14 mouse cellular contexts compared by ENCODE assay signal in the genomic region with DNA sequence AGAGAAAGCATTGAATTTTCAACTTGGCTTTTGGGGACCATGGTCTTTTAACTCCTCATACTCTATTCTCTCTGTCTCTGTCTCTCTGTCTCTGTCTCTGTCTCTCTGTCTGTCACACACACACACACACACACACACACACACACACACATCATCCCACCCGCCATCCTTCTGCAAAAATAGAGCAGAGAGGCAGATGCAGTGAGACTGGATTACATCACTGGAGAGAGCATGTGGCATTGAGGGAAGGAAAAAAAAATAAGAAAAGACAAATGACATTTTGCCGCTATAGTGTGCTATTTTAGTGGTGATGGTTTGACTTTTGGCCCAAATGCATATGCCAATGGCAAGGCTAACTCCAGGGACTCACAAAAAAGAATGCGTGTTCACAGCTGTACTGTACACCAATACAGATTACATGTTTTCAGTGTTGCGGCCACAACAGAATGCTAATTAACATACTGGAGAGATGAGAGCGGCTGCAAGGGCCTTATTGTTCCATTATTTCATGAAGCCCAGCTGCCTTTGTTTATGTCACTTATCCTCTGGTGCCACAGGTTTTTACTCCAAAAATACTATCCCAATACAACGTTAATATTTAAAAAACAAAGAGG.
DNase-seq lines count a peak whose midpoint lies in the region; ATAC-seq and TF ChIP-seq lines count a peak whose summit lies in the region.
"Had no signal": no experiment of that assay in that cellular context is flagged by ENCODE, and none has a peak within 500 bp of the region (broad histone marks: within the 10 kb centered on the region; RNA-seq: fewer than 3 reads in every experiment).

No protein-coding gene starts in this region.

- DNase-seq in layer of hippocampus, adult 2 months (ENCODE audit: low spot score in 2 of 2) = peak in 1 of 2 experiments; percentile 32
- DNase-seq in layer of hippocampus, postnatal 25 days (ENCODE audit: extremely low spot score in 1 of 2, low spot score in 1 of 2) = no peak
- DNase-seq in midbrain, postnatal 0 days (ENCODE audit: low spot score) = no peak
- DNase-seq in embryonic facial prominence, embryonic 10.5 days (ENCODE audit: low spot score) = no peak
- no peak for DNase-seq in spleen, postnatal 4 days (ENCODE audit: low spot score in 2 of 2)
- DNase-seq: adrenal gland, adult 8-10 months; gastrocnemius, postnatal 25 days; kidney, adult 9 months had no signal

- no peak overlapping the region for H3K4me3 ChIP-seq in layer of hippocampus, adult 2 months
- no peak overlapping the region for H3K4me3 ChIP-seq in forebrain, embryonic 13.5 days
- no peak overlapping the region for H3K4me3 ChIP-seq in hindbrain, embryonic 16.5 days (ENCODE audit: low read length)
- no peak overlapping the region for H3K4me3 ChIP-seq in midbrain, postnatal 0 days (ENCODE audit: low read depth, low read length)
- no peak overlapping the region for H3K4me3 ChIP-seq in embryonic facial prominence, embryonic 10.5 days
- H3K4me3 ChIP-seq: embryonic facial prominence, embryonic 12.5 days; heart, embryonic 13.5 days; limb, embryonic 12.5 days; liver, embryonic 15.5 days had no signal

- 19% methylated on average over 6 of the region's 6 CpGs for WGBS in forebrain, embryonic 13.5 days
- WGBS in hindbrain, embryonic 16.5 days = 31% methylated on average over 6 of the region's 6 CpGs
- WGBS in midbrain, postnatal 0 days = 31% methylated on average over 6 of the region's 6 CpGs
- 78% methylated on average over 6 of the region's 6 CpGs for WGBS in embryonic facial prominence, embryonic 10.5 days

- TF ChIP-seq CTCF in layer of hippocampus, adult 2 months (conservative IDR thresholded peaks at IDR 0.05) = no peak
- TF ChIP-seq CTCF in midbrain, postnatal 0 days (IDR thresholded peaks at IDR 0.05) = no peak

- no peak overlapping the region for H3K4me2 ChIP-seq in forebrain, embryonic 13.5 days
- H3K4me2 ChIP-seq in hindbrain, embryonic 16.5 days (ENCODE audit: low read length) = no peak overlapping the region; the same call in 1 of the 2 replicates
- no peak overlapping the region for H3K4me2 ChIP-seq in midbrain, postnatal 0 days (ENCODE audit: low read depth, low read length, poor library complexity, severe bottlenecking)
- H3K4me2 ChIP-seq: embryonic facial prominence, embryonic 12.5 days; heart, embryonic 13.5 days; limb, embryonic 12.5 days; liver, embryonic 15.5 days had no signal

- peaks cover 58% of the 10 kb centered on the region for H3K4me1 ChIP-seq in forebrain, embryonic 13.5 days
- H3K4me1 ChIP-seq in hindbrain, embryonic 16.5 days (ENCODE audit: control insufficient read depth, insufficient read depth, low read depth, low read length) = peaks cover 16% of the 10 kb centered on the region
- peaks cover 12% of the 10 kb centered on the region for H3K4me1 ChIP-seq in midbrain, postnatal 0 days (ENCODE audit: insufficient read depth, low read length)
- peaks cover 23% of the 10 kb centered on the region for H3K4me1 ChIP-seq in embryonic facial prominence, embryonic 10.5 days
- H3K4me1 ChIP-seq: liver, embryonic 15.5 days had no signal

- no peaks in the 10 kb centered on the region for H3K9me3 ChIP-seq in forebrain, embryonic 13.5 days (replicated peaks)
- H3K9me3 ChIP-seq in hindbrain, embryonic 16.5 days (ENCODE audit: control insufficient read depth, low read length) = no peaks in the 10 kb centered on the region
- no peaks in the 10 kb centered on the region for H3K9me3 ChIP-seq in midbrain, postnatal 0 days (ENCODE audit: low read length)
- no peaks in the 10 kb centered on the region for H3K9me3 ChIP-seq in embryonic facial prominence, embryonic 10.5 days
- H3K9me3 ChIP-seq: embryonic facial prominence, embryonic 12.5 days; heart, embryonic 13.5 days; limb, embryonic 12.5 days; liver, embryonic 15.5 days had no signal

- no peak for ATAC-seq in forebrain, embryonic 13.5 days
- ATAC-seq in hindbrain, embryonic 16.5 days = no peak
- no peak for ATAC-seq in midbrain, postnatal 0 days (ENCODE audit: low FRiP score)

- H3K27ac ChIP-seq in layer of hippocampus, adult 2 months = peak overlapping the region; percentile 82
- peak overlapping the region; percentile 75 for H3K27ac ChIP-seq in forebrain, embryonic 13.5 days
- H3K27ac ChIP-seq in hindbrain, embryonic 16.5 days (ENCODE audit: low read depth, low read length) = peak overlapping the region; percentile 32; the same call in 1 of the 2 replicates
- peak overlapping the region; percentile 63 for H3K27ac ChIP-seq in midbrain, postnatal 0 days (ENCODE audit: low read depth, low read length)
- no peak overlapping the region for H3K27ac ChIP-seq in embryonic facial prominence, embryonic 10.5 days (replicated peaks)
- H3K27ac ChIP-seq: embryonic facial prominence, embryonic 12.5 days; heart, embryonic 13.5 days; limb, embryonic 12.5 days; liver, embryonic 15.5 days had no signal

- H3K36me3 ChIP-seq in forebrain, embryonic 13.5 days (ENCODE audit: poor library complexity, severe bottlenecking) = no peaks in the 10 kb centered on the region
- no peaks in the 10 kb centered on the region for H3K36me3 ChIP-seq in hindbrain, embryonic 16.5 days (ENCODE audit: control insufficient read depth, insufficient read depth, low read length)
- no peaks in the 10 kb centered on the region for H3K36me3 ChIP-seq in midbrain, postnatal 0 days (ENCODE audit: insufficient read depth, low read length)
- H3K36me3 ChIP-seq in embryonic facial prominence, embryonic 10.5 days (replicated peaks) = no peaks in the 10 kb centered on the region
- H3K36me3 ChIP-seq: embryonic facial prominence, embryonic 12.5 days; heart, embryonic 13.5 days; limb, embryonic 12.5 days; liver, embryonic 15.5 days had no signal

- no peak overlapping the region for H3K9ac ChIP-seq in forebrain, embryonic 13.5 days
- peak overlapping the region; percentile 42 for H3K9ac ChIP-seq in hindbrain, embryonic 16.5 days (ENCODE audit: low read depth, low read length)
- no peak overlapping the region for H3K9ac ChIP-seq in midbrain, postnatal 0 days (replicated peaks; ENCODE audit: low read length, poor library complexity, severe bottlenecking)
- H3K9ac ChIP-seq: embryonic facial prominence, embryonic 12.5 days; heart, embryonic 13.5 days; limb, embryonic 12.5 days; liver, embryonic 15.5 days had no signal

- H3K27me3 ChIP-seq in forebrain, embryonic 13.5 days = no peaks in the 10 kb centered on the region
- no peaks in the 10 kb centered on the region for H3K27me3 ChIP-seq in hindbrain, embryonic 16.5 days (replicated peaks; ENCODE audit: control insufficient read depth, insufficient read depth, low read length)
- no peaks in the 10 kb centered on the region for H3K27me3 ChIP-seq in midbrain, postnatal 0 days (ENCODE audit: insufficient read depth, low read length)
- H3K27me3 ChIP-seq in embryonic facial prominence, embryonic 10.5 days (replicated peaks; ENCODE audit: low read depth, poor library complexity, severe bottlenecking) = peaks cover 44% of the 10 kb centered on the region
